Mouse (Mus musculus): ENCODE data around the gene Olfr101. TPM values are rescaled to one million over a fixed set of nuclear protein-coding genes. Genes with fewer than 3 reads are reported as not detected.

The Olfr101 gene
- polyA plus RNA-seq (2012; ENCODE audit: low replicate concordance), result not detected in 2 replicates

DNA sequence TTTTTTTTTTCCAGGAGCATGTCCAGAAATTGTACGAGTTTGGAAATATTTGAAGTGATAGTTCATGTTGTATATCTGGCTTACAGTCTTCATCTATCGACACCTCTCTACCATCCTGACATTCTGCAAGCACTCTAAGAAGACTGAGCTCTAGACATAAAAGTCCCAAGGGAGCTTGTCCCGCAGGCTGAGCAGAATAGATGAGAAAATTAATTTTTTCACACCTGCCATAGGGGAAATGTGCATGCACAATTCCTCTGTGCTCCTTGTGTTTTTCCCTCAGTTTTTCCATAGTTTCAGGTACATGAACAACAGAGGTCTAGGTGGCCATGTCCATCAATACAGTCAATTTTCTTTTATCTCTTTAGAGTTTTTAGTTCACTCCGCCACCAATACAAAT, at the start of gene Olfr101:
Gene Olfr101, minus strand, starts transcription at position 101 of the 400 bp plus-strand sequence.

GRCm38 (mm10) chr17:37339598-37339997, 35.5 kb upstream of the Olfr101 start, which contains the start of gene Olfr103:
Olfr103 (minus strand) TSS chr17:37339698.

GRCm38 (mm10) chr17:37316954-37317353, 12.8 kb upstream of the Olfr101 start, which contains the start of gene Olfr102:
Olfr102 (minus strand) TSS chr17:37317054.

DNA sequence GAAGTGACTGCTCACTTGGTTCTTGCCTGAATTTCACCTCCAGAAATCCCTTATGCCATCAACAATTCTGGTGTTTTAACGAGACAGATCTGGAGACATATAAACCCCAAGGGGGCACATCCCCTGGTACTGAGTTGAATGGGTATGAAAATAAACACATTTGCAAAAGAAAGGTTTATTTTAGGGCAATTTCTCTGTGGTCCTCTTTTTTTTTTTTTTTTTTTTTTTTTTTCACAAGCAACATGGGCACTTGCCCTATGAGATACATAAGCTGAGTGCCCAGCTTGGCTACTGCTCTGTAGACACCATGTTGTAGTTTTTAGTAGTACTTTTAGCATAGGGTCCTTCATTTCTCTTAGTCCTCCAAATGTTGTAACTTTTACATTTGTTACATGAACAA, 20.8 kb downstream of the Olfr101 start, which contains the start of gene Olfr99:
Gene Olfr99, minus strand, starts transcription at position 101 of the 400 bp plus-strand sequence.

DNA sequence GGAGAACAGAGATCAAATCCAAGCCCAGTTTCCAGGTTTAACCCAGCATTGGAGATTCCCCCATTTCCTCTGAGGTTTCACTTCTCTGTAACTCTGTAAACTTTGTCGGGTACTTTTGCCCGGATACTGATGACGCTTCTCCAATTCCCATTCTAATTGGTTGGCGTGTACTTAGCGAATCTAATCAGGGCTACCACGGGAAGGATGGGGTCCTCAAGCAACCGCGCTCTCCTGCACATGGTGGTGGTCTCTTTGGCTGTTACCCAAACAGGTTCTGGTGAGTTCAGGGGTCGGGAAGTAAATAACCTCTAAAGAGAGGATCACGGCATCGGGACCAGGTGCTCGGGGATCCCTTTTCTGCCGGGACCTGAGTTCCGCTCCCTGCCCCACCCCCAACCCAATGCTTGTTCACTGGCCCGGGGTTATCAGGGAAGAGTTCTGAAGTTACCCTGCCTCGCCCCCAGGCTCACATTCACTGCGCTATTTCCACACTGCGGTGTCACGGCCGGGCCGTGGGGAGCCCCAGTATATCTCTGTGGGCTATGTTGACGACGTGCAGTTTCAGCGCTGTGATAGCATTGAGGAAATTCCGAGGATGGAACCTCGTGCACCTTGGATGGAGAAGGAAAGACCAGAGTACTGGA, 33.9 kb downstream of the Olfr101 start, which contains the start of gene H2-M3:
Gene H2-M3, plus strand, starts transcription at position 163 of the 644 bp plus-strand sequence.

GRCm38 (mm10) chr17:37263626-37264025, 40.5 kb downstream of the Olfr101 start, which contains the start of gene Olfr98:
Olfr98 (minus strand) TSS chr17:37263749.

Other genes with a start within 250 kb of the Olfr101 start
- not detected in 2 replicates for gene Olfr90, start 215.8 kb downstream of the Olfr101 start, polyA plus RNA-seq (2012; ENCODE audit: low replicate concordance)
- not detected in 2 replicates for gene Olfr91, start 206.0 kb downstream of the Olfr101 start, polyA plus RNA-seq (2012; ENCODE audit: low replicate concordance)
- gene Olfr92, start 184.2 kb downstream of the Olfr101 start, polyA plus RNA-seq (2012; ENCODE audit: low replicate concordance), result not detected in 2 replicates
- gene Olfr93, start 142.8 kb downstream of the Olfr101 start, polyA plus RNA-seq (2012; ENCODE audit: low replicate concordance), result not detected in 2 replicates
- not detected in 2 replicates for gene Ubd, start 110.4 kb downstream of the Olfr101 start, polyA plus RNA-seq (2012; ENCODE audit: low replicate concordance)
- not detected in 2 replicates for gene Olfr94, start 103.3 kb downstream of the Olfr101 start, polyA plus RNA-seq (2012; ENCODE audit: low replicate concordance)
- gene Olfr95, start 91.2 kb downstream of the Olfr101 start, polyA plus RNA-seq (2012; ENCODE audit: low replicate concordance), result not detected in 2 replicates
- not detected in 2 replicates for gene Olfr96, start 84.2 kb downstream of the Olfr101 start, polyA plus RNA-seq (2012; ENCODE audit: low replicate concordance)
- gene Olfr97, start 67.0 kb downstream of the Olfr101 start, polyA plus RNA-seq (2012; ENCODE audit: low replicate concordance), result not detected in 2 replicates
- not detected in 2 replicates for gene Olfr98, start 40.6 kb downstream of the Olfr101 start, polyA plus RNA-seq (2012; ENCODE audit: low replicate concordance)
- 0.33 and 1.7 TPM in 2 replicates for gene H2-M3, start 34.1 kb downstream of the Olfr101 start, polyA plus RNA-seq (2012; ENCODE audit: low replicate concordance)
- gene Olfr99, start 20.9 kb downstream of the Olfr101 start, polyA plus RNA-seq (2012; ENCODE audit: low replicate concordance), result not detected in 2 replicates
- not detected in 2 replicates for gene Olfr102, start 12.7 kb upstream of the Olfr101 start, polyA plus RNA-seq (2012; ENCODE audit: low replicate concordance)
- not detected in 2 replicates for gene Olfr103, start 35.4 kb upstream of the Olfr101 start, polyA plus RNA-seq (2012; ENCODE audit: low replicate concordance)
- gene Olfr104-ps, start 55.3 kb upstream of the Olfr101 start, polyA plus RNA-seq (2012; ENCODE audit: low replicate concordance), result not detected in 2 replicates
- gene Olfr105-ps, start 74.7 kb upstream of the Olfr101 start, polyA plus RNA-seq (2012; ENCODE audit: low replicate concordance), result not detected in 2 replicates
- not detected in 2 replicates for gene Olfr106-ps, start 86.1 kb upstream of the Olfr101 start, polyA plus RNA-seq (2012; ENCODE audit: low replicate concordance)
- not detected in 2 replicates for gene Olfr107, start 94.9 kb upstream of the Olfr101 start, polyA plus RNA-seq (2012; ENCODE audit: low replicate concordance)
- not detected in 2 replicates for gene Olfr108, start 141.2 kb upstream of the Olfr101 start, polyA plus RNA-seq (2012; ENCODE audit: low replicate concordance)
- gene Olfr109, start 154.6 kb upstream of the Olfr101 start, polyA plus RNA-seq (2012; ENCODE audit: low replicate concordance), result not detected in 2 replicates
- gene H2-M2, start 179.2 kb upstream of the Olfr101 start, polyA plus RNA-seq (2012; ENCODE audit: low replicate concordance), result not detected in 2 replicates
- not detected in 2 replicates for gene Olfr110, start 188.2 kb upstream of the Olfr101 start, polyA plus RNA-seq (2012; ENCODE audit: low replicate concordance)
- not detected in 2 replicates for gene Olfr111, start 203.7 kb upstream of the Olfr101 start, polyA plus RNA-seq (2012; ENCODE audit: low replicate concordance)